Mouse (Mus musculus): ENCODE measurements around the gene Gm28308.

Gene Gm28308

GRCm38 (mm10) chr6:52219234-52219942 lies 6.2 kb upstream of the Gm28308 start:
- no peak for DNase-seq (ENCODE audit: inconsistent ontology term)

GRCm38 (mm10) chr6:52218643-52219215 lies 5.6 kb upstream of the Gm28308 start:
- no peak for DNase-seq (ENCODE audit: inconsistent ontology term)

- DNase-seq (ENCODE audit: inconsistent ontology term): no peak
These were observed 4.9 kb upstream of the Gm28308 start for GRCm38 (mm10) chr6:52217895-52218642.

- DNase-seq (ENCODE audit: inconsistent ontology term): no peak
These were observed 4.3 kb upstream of the Gm28308 start for GRCm38 (mm10) chr6:52217459-52217768.

GRCm38 (mm10) chr6:52216691-52217458 lies 3.7 kb upstream of the Gm28308 start:
- DNase-seq (ENCODE audit: inconsistent ontology term): no peak

- DNase-seq (ENCODE audit: inconsistent ontology term): no peak
These were observed 2.8 kb upstream of the Gm28308 start for GRCm38 (mm10) chr6:52215771-52216535.

GRCm38 (mm10) chr6:52215070-52215469 lies 1.9 kb upstream of the Gm28308 start:
- no peak for DNase-seq (ENCODE audit: inconsistent ontology term)

- no peak for DNase-seq (ENCODE audit: inconsistent ontology term)
These were observed 1.1 kb upstream of the Gm28308 start for GRCm38 (mm10) chr6:52214271-52214670.

- no peak for DNase-seq (ENCODE audit: inconsistent ontology term)
These were observed 502 bp downstream of the Gm28308 start for GRCm38 (mm10) chr6:52212556-52213118.

GRCm38 (mm10) chr6:52211961-52212360 lies 1.2 kb downstream of the Gm28308 start:
- no peak for DNase-seq (ENCODE audit: inconsistent ontology term)

- peak; percentile 45 for DNase-seq (ENCODE audit: inconsistent ontology term)
These were observed 1.8 kb downstream of the Gm28308 start for GRCm38 (mm10) chr6:52211170-52211935.

- DNase-seq (ENCODE audit: inconsistent ontology term): no peak
These were observed 3.5 kb downstream of the Gm28308 start for GRCm38 (mm10) chr6:52209685-52210046.

GRCm38 (mm10) chr6:52208868-52209684 lies 4.1 kb downstream of the Gm28308 start:
- no peak for DNase-seq (ENCODE audit: inconsistent ontology term)

GRCm38 (mm10) chr6:52208072-52208867 lies 4.9 kb downstream of the Gm28308 start, which contains the start of gene Hoxa6:
Gene Hoxa6 (minus strand): TSS chr6:52208722.
- DNase-seq (ENCODE audit: inconsistent ontology term): no peak

- no peak for DNase-seq (ENCODE audit: inconsistent ontology term)
These were observed 5.5 kb downstream of the Gm28308 start for GRCm38 (mm10) chr6:52207684-52207976.

- no peak for DNase-seq (ENCODE audit: inconsistent ontology term)
These were observed 6.1 kb downstream of the Gm28308 start for GRCm38 (mm10) chr6:52206882-52207683.

- no peak for DNase-seq (ENCODE audit: inconsistent ontology term)
These were observed 7.2 kb downstream of the Gm28308 start for GRCm38 (mm10) chr6:52205638-52206621.
